Mouse (Mus musculus) kidney, adult 2 months (tissue): ENCODE results near the gene Tnfsf11.

Source experiments
- CTCF ChIP-seq: fragments of 200-500 bp; conservative IDR thresholded peaks from 2 replicates; pipeline ENCODE4 v1.5.1; 2011; ENCODE audit warnings: low read depth, mild to moderate bottlenecking, control low read depth, low read length, moderate library complexity, mixed read lengths; ENCODE audit not compliant: insufficient read depth, insufficient read length
- POLR2A ChIP-seq: fragments of 200-500 bp; IDR thresholded peaks from one replicate; pipeline ENCODE4 v1.6.1; 2011; ENCODE audit warnings: low read depth, low read length, control low read depth

- no peak for TF ChIP-seq CTCF
- no peak for TF ChIP-seq POLR2A
These were observed 31.4 kb downstream of the Tnfsf11 start for GRCm38 (mm10) chr14:78276395-78276930.
